In genomic region chr19:7492682-7493081, GRCm38 (mm10) we compare ENCODE assay signal across 21 mouse cellular contexts. TPM values are rescaled to one million over a fixed set of nuclear protein-coding genes. Genes with fewer than 3 reads are reported as not detected.
DNase-seq lines count a peak whose midpoint lies in the region; ATAC-seq and TF ChIP-seq lines count a peak whose summit lies in the region.
"Had no signal": no experiment of that assay in that cellular context is flagged by ENCODE, and none has a peak within 500 bp of the region (broad histone marks: within the 10 kb centered on the region; RNA-seq: fewer than 3 reads in every experiment).

No protein-coding gene starts in this region.

- WGBS in intestine, embryonic 16.5 days: 83% methylated on average over 2 of the region's 2 CpGs
- 86% methylated on average over 2 of the region's 2 CpGs for WGBS in intestine, embryonic 15.5 days
- WGBS in large intestine, adult 2 months: 36% methylated on average over 2 of the region's 2 CpGs
- 66% methylated on average over 2 of the region's 2 CpGs for WGBS in stomach, postnatal 0 days

- peak; percentile 56 for DNase-seq in large intestine, adult 2 months (ENCODE audit: low read depth, low spot score)
- peak; percentile 29 for DNase-seq in stomach, postnatal 0 days (ENCODE audit: low spot score)
- no peak for DNase-seq in adrenal gland, postnatal 14 days
- DNase-seq in MN1 (ENCODE audit: low spot score): no peak
- DNase-seq: adrenal gland, adult 8-10 months; cerebellum, adult 11 months; cerebellum, adult 8-10 months; cerebellum, postnatal 14 days; embryo, embryonic 11 days; gastrocnemius, adult 2 months; gastrocnemius, postnatal 25 days; heart, postnatal 4 days had no signal

- H3K27ac ChIP-seq in intestine, embryonic 16.5 days (ENCODE audit: low read length): peak overlapping the region; percentile 99
- no peak overlapping the region for H3K27ac ChIP-seq in intestine, embryonic 15.5 days
- no peak overlapping the region for H3K27ac ChIP-seq in ES-Bruce4 (ENCODE audit: insufficient read depth, low read length)
- H3K27ac ChIP-seq in stomach, postnatal 0 days (replicated peaks): peak overlapping the region; percentile 99
- H3K27ac ChIP-seq: embryonic facial prominence, embryonic 15.5 days; forebrain, embryonic 10.5 days; hindbrain, embryonic 12.5 days had no signal

- H3K4me1 ChIP-seq in intestine, embryonic 16.5 days (ENCODE audit: control insufficient read depth, insufficient read depth, low read length): peaks cover 2% of the 10 kb centered on the region; the same call in 1 of the 2 replicates
- H3K4me1 ChIP-seq in intestine, embryonic 15.5 days (replicated peaks): no peaks in the 10 kb centered on the region
- H3K4me1 ChIP-seq in ES-Bruce4 (ENCODE audit: control insufficient read depth, insufficient read depth, low read length): no peaks in the 10 kb centered on the region
- H3K4me1 ChIP-seq in stomach, postnatal 0 days (replicated peaks; ENCODE audit: control insufficient read depth, insufficient read depth): no peaks in the 10 kb centered on the region

- H3K27me3 ChIP-seq in intestine, embryonic 16.5 days (replicated peaks; ENCODE audit: control insufficient read depth, insufficient read depth, low read length): no peaks in the 10 kb centered on the region
- no peaks in the 10 kb centered on the region for H3K27me3 ChIP-seq in intestine, embryonic 15.5 days (replicated peaks)
- H3K27me3 ChIP-seq in ES-Bruce4 (ENCODE audit: control insufficient read depth, insufficient read depth, low read length, poor library complexity, severe bottlenecking): no peaks in the 10 kb centered on the region
- no peaks in the 10 kb centered on the region for H3K27me3 ChIP-seq in stomach, postnatal 0 days (ENCODE audit: control insufficient read depth, insufficient read depth, low read length)
- H3K27me3 ChIP-seq: CH12.LX; embryonic facial prominence, embryonic 15.5 days; heart, embryonic 13.5 days; hindbrain, embryonic 12.5 days had no signal

- no peak overlapping the region for H3K4me2 ChIP-seq in intestine, embryonic 16.5 days (ENCODE audit: low read depth, low read length)
- H3K4me2 ChIP-seq in intestine, embryonic 15.5 days (replicated peaks): no peak overlapping the region
- H3K4me2 ChIP-seq in stomach, postnatal 0 days (replicated peaks; ENCODE audit: low read depth): no peak overlapping the region
- H3K4me2 ChIP-seq: hindbrain, embryonic 12.5 days had no signal

- no peak for TF ChIP-seq CTCF in ES-Bruce4 (IDR thresholded peaks at IDR 0.05; ENCODE audit: low read depth, low read length)
- no peak for TF ChIP-seq CTCF in stomach, postnatal 0 days (IDR thresholded peaks at IDR 0.05; ENCODE audit: low read depth)

- TF ChIP-seq EP300 in ES-Bruce4 (IDR thresholded peaks at IDR 0.05; ENCODE audit: insufficient read depth, low read depth, low read length): no peak
- TF ChIP-seq EP300 in stomach, postnatal 0 days (optimal IDR thresholded peaks at IDR 0.05): no peak

- no peak overlapping the region for H3K4me3 ChIP-seq in intestine, embryonic 16.5 days (ENCODE audit: low read length)
- H3K4me3 ChIP-seq in intestine, embryonic 15.5 days (replicated peaks): no peak overlapping the region
- no peak overlapping the region for H3K4me3 ChIP-seq in ES-Bruce4 (ENCODE audit: low read depth, low read length)
- no peak overlapping the region for H3K4me3 ChIP-seq in stomach, postnatal 0 days (ENCODE audit: low read depth, low read length)
- H3K4me3 ChIP-seq: gastrocnemius, adult 2 months; hindbrain, embryonic 12.5 days had no signal

- ATAC-seq in intestine, embryonic 16.5 days: no peak
- ATAC-seq in intestine, embryonic 15.5 days: no peak
- peak; percentile 9; the same call in 1 of the 2 replicates for ATAC-seq in stomach, postnatal 0 days (ENCODE audit: low FRiP score, low TSS enrichment)
- ATAC-seq: forebrain, embryonic 14.5 days had no signal

- no peaks in the 10 kb centered on the region for H3K36me3 ChIP-seq in intestine, embryonic 16.5 days (ENCODE audit: control insufficient read depth, insufficient read depth, low read length)
- no peaks in the 10 kb centered on the region for H3K36me3 ChIP-seq in intestine, embryonic 15.5 days
- H3K36me3 ChIP-seq in ES-Bruce4 (ENCODE audit: control insufficient read depth, insufficient read depth, low read length, poor library complexity, severe bottlenecking): no peaks in the 10 kb centered on the region
- no peaks in the 10 kb centered on the region for H3K36me3 ChIP-seq in stomach, postnatal 0 days (ENCODE audit: control insufficient read depth, insufficient read depth, low read length)
- H3K36me3 ChIP-seq: embryonic facial prominence, embryonic 15.5 days; forebrain, embryonic 10.5 days; heart, embryonic 13.5 days; hindbrain, embryonic 12.5 days had no signal

- no peak overlapping the region for H3K9ac ChIP-seq in intestine, embryonic 16.5 days (ENCODE audit: low read depth, low read length)
- no peak overlapping the region for H3K9ac ChIP-seq in intestine, embryonic 15.5 days
- 0 out of 2 replicates have a peak overlapping the region, but pooled peaks have one; percentile 88 for H3K9ac ChIP-seq in ES-Bruce4 (ENCODE audit: low read depth, poor library complexity, severe bottlenecking)
- H3K9ac ChIP-seq in stomach, postnatal 0 days (ENCODE audit: low read length): no peak overlapping the region
- H3K9ac ChIP-seq: embryonic facial prominence, embryonic 15.5 days; heart, embryonic 13.5 days; hindbrain, embryonic 12.5 days had no signal

- TF ChIP-seq POLR2A in ES-Bruce4 (IDR thresholded peaks at IDR 0.05; ENCODE audit: insufficient read depth, low read length): no peak

- no peaks in the 10 kb centered on the region for H3K9me3 ChIP-seq in intestine, embryonic 16.5 days (ENCODE audit: control insufficient read depth, low read length)
- no peaks in the 10 kb centered on the region for H3K9me3 ChIP-seq in intestine, embryonic 15.5 days
- H3K9me3 ChIP-seq in ES-Bruce4 (replicated peaks; ENCODE audit: control insufficient read depth, insufficient read depth, low read length, poor library complexity, severe bottlenecking): no peaks in the 10 kb centered on the region
- no peaks in the 10 kb centered on the region for H3K9me3 ChIP-seq in stomach, postnatal 0 days (ENCODE audit: control insufficient read depth, low read length)
- H3K9me3 ChIP-seq: embryonic facial prominence, embryonic 15.5 days; forebrain, embryonic 10.5 days; heart, embryonic 13.5 days; hindbrain, embryonic 12.5 days had no signal

RNA-seq across cellular contexts. Expression of gene Atl3, which starts 1.2 kb away (rescaled TPM):
- 6.1 and 7.7 TPM in 2 replicates for polyA plus RNA-seq in intestine, embryonic 16.5 days (2015; fragmentation: Nextera tagmentation; extraction: Ambion mirVana)
- 10.9 and 11.6 TPM in 2 replicates for polyA plus RNA-seq in intestine, embryonic 15.5 days (2015; fragmentation: Nextera tagmentation; extraction: Ambion mirVana)
- polyA plus RNA-seq in ES-Bruce4 (2011; ENCODE audit: insufficient read depth, insufficient read length, low read depth, missing spikeins): 51.3 and 53.5 TPM in 2 replicates
- polyA plus RNA-seq in large intestine, adult 2 months (2012; rRNA removed): 7.1 and 9.3 TPM in 2 replicates
- 14.4 and 17.7 TPM in 2 replicates for polyA plus RNA-seq in stomach, postnatal 0 days (2015; fragmentation: Nextera tagmentation; extraction: Ambion mirVana)
- 95.0 and 101 TPM in 2 replicates for total RNA-seq in adrenal gland, postnatal 14 days (2021)

RNA-seq across cellular contexts. Expression of gene Rtn3, which starts 9.6 kb away (rescaled TPM):
- polyA plus RNA-seq in intestine, embryonic 16.5 days (2015; fragmentation: Nextera tagmentation; extraction: Ambion mirVana): 127 TPM in 2 replicates
- polyA plus RNA-seq in intestine, embryonic 15.5 days (2015; fragmentation: Nextera tagmentation; extraction: Ambion mirVana): 140 and 143 TPM in 2 replicates
- 162 and 178 TPM in 2 replicates for polyA plus RNA-seq in ES-Bruce4 (2011; ENCODE audit: insufficient read depth, insufficient read length, low read depth, missing spikeins)
- polyA plus RNA-seq in large intestine, adult 2 months (2012; rRNA removed): 79.9 and 96.3 TPM in 2 replicates
- polyA plus RNA-seq in stomach, postnatal 0 days (2015; fragmentation: Nextera tagmentation; extraction: Ambion mirVana): 116 and 120 TPM in 2 replicates
- 127 and 134 TPM in 2 replicates for total RNA-seq in adrenal gland, postnatal 14 days (2021)

Comparison
In these comparisons a context has a peak if more than half of its experiments do, and no peak if none do; other contexts are left out.
1. H3K27ac ChIP-seq: peak in intestine, embryonic 16.5 days (single experiment) and stomach, postnatal 0 days (single experiment); none in intestine, embryonic 15.5 days (single experiment) and ES-Bruce4 (single experiment).
2. DNase-seq: peak in large intestine, adult 2 months (single experiment) and stomach, postnatal 0 days (single experiment); none in adrenal gland, postnatal 14 days (single experiment) and MN1 (single experiment).